Mouse (Mus musculus): ENCODE measurements at regions not wholly inside any gene's neighbourhood (a gene's known extent, or its start where the extent isn't known, plus 50 kb on each side); places are given as distances from the start of the nearest gene placed in this dataset.

DNA sequence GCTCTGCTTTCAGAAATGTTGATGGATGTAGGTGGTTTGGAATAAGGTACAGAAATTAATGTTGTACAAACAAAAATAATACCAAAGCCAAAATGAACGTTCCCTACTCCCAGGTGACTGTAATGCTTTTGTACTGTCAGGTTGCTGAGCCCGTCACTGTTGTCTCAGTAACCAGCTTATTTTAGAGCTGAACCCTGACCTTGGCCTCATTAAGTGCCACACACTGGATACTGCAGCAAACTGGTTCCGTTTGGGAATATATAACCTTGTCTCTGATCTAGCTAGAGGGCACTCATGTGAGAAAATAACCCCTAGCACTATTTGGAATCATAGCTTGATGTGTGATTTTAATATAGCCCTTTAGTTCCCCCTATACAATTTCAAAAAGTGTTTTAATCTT, 60.0 kb downstream of the Csl start:
- ATAC-seq (replicated peaks; ENCODE audit: poor library complexity, severe bottlenecking), result no peak

DNA sequence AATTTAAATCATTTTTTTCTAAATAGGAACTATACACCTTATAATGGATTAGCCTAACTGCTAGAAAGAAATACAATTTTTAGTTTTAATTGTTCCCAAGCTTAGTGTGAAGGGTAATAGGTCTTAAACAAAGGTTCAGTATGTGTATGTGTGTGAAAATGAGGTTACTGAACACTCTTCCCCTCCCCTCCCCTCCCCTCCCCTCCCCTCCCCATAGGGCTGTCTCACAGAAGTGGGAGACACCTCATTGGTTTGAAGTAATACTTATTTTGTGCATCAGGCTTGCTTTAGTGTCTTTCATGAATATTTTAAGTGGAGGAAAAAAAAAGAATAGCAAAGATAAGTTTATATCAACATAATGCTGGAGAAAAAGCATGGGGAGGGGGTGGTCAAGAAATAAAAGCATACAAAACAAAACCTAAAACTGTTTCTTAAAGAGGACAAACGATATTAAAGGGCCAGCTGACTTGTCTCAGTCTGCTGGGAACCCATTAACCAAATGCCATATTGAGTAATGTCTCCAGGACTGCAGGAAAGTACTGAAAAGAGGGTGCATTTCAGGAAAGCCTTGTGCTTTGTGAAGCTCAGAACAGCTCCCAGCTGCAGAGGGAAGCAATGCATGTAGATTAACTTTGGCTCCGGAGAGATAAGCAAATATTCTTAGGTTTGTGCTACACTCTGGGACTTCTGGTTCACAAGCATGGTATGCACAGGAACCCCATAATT, 59.2 kb downstream of the Csl start:
- ATAC-seq (replicated peaks; ENCODE audit: poor library complexity, severe bottlenecking), result no peak

Measured in granulocyte monocyte progenitor cell, adult 5-6 weeks (primary cell).